Mouse (Mus musculus): Measurements from ENCODE around the gene Ndufa13. TPM values are rescaled to one million over a fixed set of nuclear protein-coding genes. Genes with fewer than 3 reads are reported as not detected.
A peak's percentile ranks its signal among the peaks of the same experiment; 100 is the strongest.

The Ndufa13 gene
- polyA plus RNA-seq, 1 experiment, result 90.6 TPM

GRCm38 (mm10) chr8:69882021-69882756 is 20.2 kb downstream of the Ndufa13 start:
- peak overlapping the region; percentile 24; the same call in 1 of the 2 replicates for H3K4me3 ChIP-seq (ENCODE audit: insufficient read depth, low read length)
- TF ChIP-seq POLR2A (IDR thresholded peaks at IDR 0.05; ENCODE audit: borderline replicate concordance, low read depth, low read length) (no peak), CTCF (IDR thresholded peaks at IDR 0.05; ENCODE audit: low read depth, low read length) (no peak)

GRCm38 (mm10) chr8:69881261-69881865 is 21.0 kb downstream of the Ndufa13 start:
- no peaks in the 10 kb centered on the region for H3K4me1 ChIP-seq (ENCODE audit: control insufficient read depth, insufficient read depth, low read length)
- no peak overlapping the region for H3K4me3 ChIP-seq (ENCODE audit: insufficient read depth, low read length)
- H3K27ac ChIP-seq (ENCODE audit: insufficient read depth, low read depth, low read length), result no peak overlapping the region
- no peak for TF ChIP-seq POLR2A (IDR thresholded peaks at IDR 0.05; ENCODE audit: borderline replicate concordance, low read depth, low read length)
- TF ChIP-seq CTCF (IDR thresholded peaks at IDR 0.05; ENCODE audit: low read depth, low read length), result no peak

More at GRCm38 (mm10) chr8:69882021-69882756, 20.2 kb downstream of the Ndufa13 start:
- no peak overlapping the region for H3K27ac ChIP-seq (ENCODE audit: insufficient read depth, low read depth, low read length)
- H3K4me1 ChIP-seq (ENCODE audit: control insufficient read depth, insufficient read depth, low read length), result no peaks in the 10 kb centered on the region

GRCm38 (mm10) chr8:69880841-69881240 is 21.5 kb downstream of the Ndufa13 start:
- H3K27ac ChIP-seq (ENCODE audit: insufficient read depth, low read depth, low read length), result no peak overlapping the region
- no peaks in the 10 kb centered on the region for H3K4me1 ChIP-seq (ENCODE audit: control insufficient read depth, insufficient read depth, low read length)
- H3K4me3 ChIP-seq (ENCODE audit: insufficient read depth, low read length), result no peak overlapping the region
- TF ChIP-seq CTCF (IDR thresholded peaks at IDR 0.05; ENCODE audit: low read depth, low read length) (no peak), POLR2A (IDR thresholded peaks at IDR 0.05; ENCODE audit: borderline replicate concordance, low read depth, low read length) (no peak)

GRCm38 (mm10) chr8:69879678-69880077 is 22.7 kb downstream of the Ndufa13 start:
- Histone ChIP-seq H3K4me1 (ENCODE audit: control insufficient read depth, insufficient read depth, low read length) (no peaks in the 10 kb centered on the region), H3K4me3 (ENCODE audit: insufficient read depth, low read length) (no peak overlapping the region), H3K27ac (ENCODE audit: insufficient read depth, low read depth, low read length) (no peak overlapping the region)
- TF ChIP-seq CTCF (IDR thresholded peaks at IDR 0.05; ENCODE audit: low read depth, low read length) (no peak), POLR2A (IDR thresholded peaks at IDR 0.05; ENCODE audit: borderline replicate concordance, low read depth, low read length) (no peak)

GRCm38 (mm10) chr8:69877992-69878391 is 24.4 kb downstream of the Ndufa13 start:
- H3K4me1 ChIP-seq (ENCODE audit: control insufficient read depth, insufficient read depth, low read length), result no peaks in the 10 kb centered on the region
- TF ChIP-seq CTCF (IDR thresholded peaks at IDR 0.05; ENCODE audit: low read depth, low read length), result no peak
- TF ChIP-seq POLR2A (IDR thresholded peaks at IDR 0.05; ENCODE audit: borderline replicate concordance, low read depth, low read length), result no peak
- no peak overlapping the region for H3K4me3 ChIP-seq (ENCODE audit: insufficient read depth, low read length)
- no peak overlapping the region for H3K27ac ChIP-seq (ENCODE audit: insufficient read depth, low read depth, low read length)

- H3K4me3 ChIP-seq (ENCODE audit: insufficient read depth, low read length), result no peak overlapping the region
- no peaks in the 10 kb centered on the region for H3K4me1 ChIP-seq (ENCODE audit: control insufficient read depth, insufficient read depth, low read length)
- H3K27ac ChIP-seq (ENCODE audit: insufficient read depth, low read depth, low read length), result no peak overlapping the region
- TF ChIP-seq CTCF (IDR thresholded peaks at IDR 0.05; ENCODE audit: low read depth, low read length) (no peak), POLR2A (IDR thresholded peaks at IDR 0.05; ENCODE audit: borderline replicate concordance, low read depth, low read length) (no peak)
These were observed 25.0 kb downstream of the Ndufa13 start for GRCm38 (mm10) chr8:69877396-69877795.

- no peak overlapping the region for H3K27ac ChIP-seq (ENCODE audit: insufficient read depth, low read depth, low read length)
- TF ChIP-seq CTCF (IDR thresholded peaks at IDR 0.05; ENCODE audit: low read depth, low read length) (no peak), POLR2A (IDR thresholded peaks at IDR 0.05; ENCODE audit: borderline replicate concordance, low read depth, low read length) (no peak)
- H3K4me1 ChIP-seq (ENCODE audit: control insufficient read depth, insufficient read depth, low read length), result no peaks in the 10 kb centered on the region
- H3K4me3 ChIP-seq (ENCODE audit: insufficient read depth, low read length), result no peak overlapping the region
These were observed 25.4 kb downstream of the Ndufa13 start for GRCm38 (mm10) chr8:69876967-69877366.

GRCm38 (mm10) chr8:69876097-69876496 is 26.3 kb downstream of the Ndufa13 start:
- H3K4me1 ChIP-seq (ENCODE audit: control insufficient read depth, insufficient read depth, low read length), result no peaks in the 10 kb centered on the region
- TF ChIP-seq CTCF (IDR thresholded peaks at IDR 0.05; ENCODE audit: low read depth, low read length) (no peak), POLR2A (IDR thresholded peaks at IDR 0.05; ENCODE audit: borderline replicate concordance, low read depth, low read length) (no peak)
- no peak overlapping the region for H3K27ac ChIP-seq (ENCODE audit: insufficient read depth, low read depth, low read length)
- H3K4me3 ChIP-seq (ENCODE audit: insufficient read depth, low read length), result no peak overlapping the region

- no peak overlapping the region for H3K4me3 ChIP-seq (ENCODE audit: insufficient read depth, low read length)
- H3K4me1 ChIP-seq (ENCODE audit: control insufficient read depth, insufficient read depth, low read length), result no peaks in the 10 kb centered on the region
- no peak for TF ChIP-seq CTCF (IDR thresholded peaks at IDR 0.05; ENCODE audit: low read depth, low read length)
- H3K27ac ChIP-seq (ENCODE audit: insufficient read depth, low read depth, low read length), result no peak overlapping the region
These were observed 27.7 kb downstream of the Ndufa13 start for GRCm38 (mm10) chr8:69874654-69875053.

GRCm38 (mm10) chr8:69874155-69874554 is 28.2 kb downstream of the Ndufa13 start:
- Histone ChIP-seq H3K4me1 (ENCODE audit: control insufficient read depth, insufficient read depth, low read length) (no peaks in the 10 kb centered on the region), H3K27ac (ENCODE audit: insufficient read depth, low read depth, low read length) (no peak overlapping the region), H3K4me3 (ENCODE audit: insufficient read depth, low read length) (no peak overlapping the region)
- TF ChIP-seq POLR2A (IDR thresholded peaks at IDR 0.05; ENCODE audit: borderline replicate concordance, low read depth, low read length), result no peak
- peak; percentile 71 for TF ChIP-seq CTCF (IDR thresholded peaks at IDR 0.05; ENCODE audit: low read depth, low read length)
